Mouse (Mus musculus) spleen, adult 2 months (tissue): ENCODE measurements around the gene 1700001L19Rik.

Experiments used
- CTCF ChIP-seq: fragments of 200-500 bp; IDR thresholded peaks from 2 replicates; pipeline ENCODE4 v1.5.1; 2011; ENCODE audit warnings: mild to moderate bottlenecking, inconsistent platforms; ENCODE audit not compliant: insufficient read depth, insufficient read length, insufficient replicate concordance; ENCODE audit errors: extremely low read depth
- POLR2A ChIP-seq: fragments of 200-500 bp; IDR thresholded peaks from 2 replicates; pipeline ENCODE4 v1.6.1; 2011; ENCODE audit warnings: low read depth, low read length, inconsistent platforms

DNA sequence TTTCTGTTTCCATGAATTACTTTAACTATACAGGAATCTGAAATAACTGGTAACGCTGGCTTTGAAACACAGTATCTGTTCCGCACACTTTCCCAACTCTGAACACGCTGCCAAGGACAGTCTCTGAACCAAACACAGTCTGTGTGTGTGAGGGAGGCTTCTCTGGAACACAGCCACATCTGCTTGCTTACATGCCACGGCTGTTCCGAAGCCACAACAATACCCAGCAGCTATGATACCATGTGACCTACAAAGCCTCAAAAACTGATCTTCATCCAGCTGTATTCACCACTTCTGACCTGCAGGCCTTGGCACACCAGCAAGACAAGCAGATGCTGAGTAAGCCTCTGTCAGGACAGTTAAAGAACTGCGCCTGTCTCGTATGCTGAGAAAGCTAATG, 19.3 kb upstream of the 1700001L19Rik start:
- TF ChIP-seq POLR2A (no peak), CTCF (no peak)
